Mouse (Mus musculus): ENCODE data around the gene Tfpi. TPM values are rescaled to one million over a fixed set of nuclear protein-coding genes. Genes with fewer than 3 reads are reported as not detected.
A peak's percentile ranks its signal among the peaks of the same experiment; 100 is the strongest.

The Tfpi gene
- total and polyA plus RNA-seq, 3 experiments, result 0.17 to 0.46 TPM; not detected in 1

- H3K4me2 ChIP-seq (ENCODE audit: insufficient read depth, low read depth, poor library complexity, severe bottlenecking), result peak overlapping the region; percentile 92; the same call in 1 of the 2 replicates
- H3K9ac ChIP-seq (ENCODE audit: insufficient read depth, low read depth), result no peak overlapping the region
- in situ Hi-C loops (cut with MboI; ENCODE audit: low pct_ligation_motif_present, low pct_unique_long_range_greater_than_20kb, low sequenced_read_pairs), result no loop called here
- TF ChIP-seq MAX (IDR thresholded peaks at IDR 0.05; ENCODE audit: low read length) (no peak), ZKSCAN1 (IDR thresholded peaks at IDR 0.05; ENCODE audit: borderline replicate concordance, low read depth, low read length) (no peak), CHD2 (IDR thresholded peaks at IDR 0.05; ENCODE audit: low read length) (no peak), ZMIZ1 (IDR thresholded peaks at IDR 0.05; ENCODE audit: low read depth, low read length) (no peak), POLR2AphosphoS2 (IDR thresholded peaks at IDR 0.05; ENCODE audit: low read depth, low read length) (no peak), CTCF (conservative IDR thresholded peaks at IDR 0.05 in 1 of 2, IDR thresholded peaks at IDR 0.05 in 1 of 2; ENCODE audit: low read depth in 2 of 2, low read length in 2 of 2) (peak in 1 of 2 experiments; percentile 77; a peak in 3 of 4 replicates), E2F4 (IDR thresholded peaks at IDR 0.05; ENCODE audit: insufficient replicate concordance, low read depth, low read length) (no peak), TCF12 (IDR thresholded peaks at IDR 0.05; ENCODE audit: low read depth, low read length) (no peak), RAD21 (IDR thresholded peaks at IDR 0.05; ENCODE audit: low read depth, low read length) (peak; percentile 64), RCOR1 (conservative IDR thresholded peaks at IDR 0.05; ENCODE audit: low read depth, low read length) (no peak), USF2 (conservative IDR thresholded peaks at IDR 0.05; ENCODE audit: low read depth, low read length) (no peak), JUND (conservative IDR thresholded peaks at IDR 0.05; ENCODE audit: low read depth, low read length) (0 out of 2 replicates have a peak, but pooled peaks have one; percentile 8), GABPA (IDR thresholded peaks at IDR 0.05; ENCODE audit: insufficient replicate concordance, low read depth, low read length) (no peak), BHLHE40 (IDR thresholded peaks at IDR 0.05; ENCODE audit: low read depth, low read length) (no peak), EP300 (IDR thresholded peaks at IDR 0.05; ENCODE audit: low read length) (no peak), MAFK (IDR thresholded peaks at IDR 0.05; ENCODE audit: insufficient replicate concordance, low read length) (no peak), SMC3 (IDR thresholded peaks at IDR 0.05; ENCODE audit: low read depth, low read length) (peak; percentile 78), ZNF384 (IDR thresholded peaks at IDR 0.05; ENCODE audit: low read depth, low read length) (no peak)
- peak overlapping the region; percentile 23 to 40 (median 28) for H3K4me3 ChIP-seq (replicated peaks in 1 of 3; ENCODE audit: low read depth in 2 of 3, low read length in 2 of 3, poor library complexity in 1 of 3)
- DNase-seq (ENCODE audit: extremely low read depth), result peak; percentile 78
- H3K27me3 ChIP-seq (replicated peaks), result no peaks in the 10 kb centered on the region
- dilution Hi-C loops (cut with MboI; ENCODE audit: extremely low pct_ligation_motif_present, extremely low pct_unique_long_range_greater_than_20kb, low sequenced_read_pairs), result no loop called here
- H3K9me3 ChIP-seq (replicated peaks; ENCODE audit: low read length), result no peaks in the 10 kb centered on the region
- no peaks in the 10 kb centered on the region for H3K36me3 ChIP-seq (replicated peaks in 1 of 2; ENCODE audit: control insufficient read depth in 1 of 2, insufficient read depth in 1 of 2, low read length in 1 of 2)
- H3K27ac ChIP-seq (ENCODE audit: insufficient read depth, low read depth), result no peak overlapping the region
- H3K4me1 ChIP-seq (ENCODE audit: control insufficient read depth in 1 of 2, insufficient read depth in 2 of 2), result peaks cover 0 to 8% of the 10 kb centered on the region in 2 experiments; a peak in 2 of 4 replicates
- H3K79me2 ChIP-seq (replicated peaks; ENCODE audit: control insufficient read depth, extremely low read depth, insufficient read depth, poor library complexity, severe bottlenecking), result no peaks in the 10 kb centered on the region
These were observed 2.5 kb upstream of the Tfpi start for GRCm38 (mm10) chr2:84479036-84479435.

- Histone ChIP-seq H3K4me3 (replicated peaks in 1 of 3; ENCODE audit: low read depth in 2 of 3, low read length in 2 of 3, poor library complexity in 1 of 3) (no peak overlapping the region), H3K9me3 (replicated peaks; ENCODE audit: low read length) (no peaks in the 10 kb centered on the region), H3K4me1 (ENCODE audit: control insufficient read depth in 1 of 2, insufficient read depth in 2 of 2) (peaks cover 0 to 8% of the 10 kb centered on the region in 2 experiments; a peak in 2 of 4 replicates), H3K4me2 (ENCODE audit: insufficient read depth, low read depth, poor library complexity, severe bottlenecking) (no peak overlapping the region), H3K27ac (ENCODE audit: insufficient read depth, low read depth) (no peak overlapping the region), H3K9ac (ENCODE audit: insufficient read depth, low read depth) (no peak overlapping the region), H3K79me2 (replicated peaks; ENCODE audit: control insufficient read depth, extremely low read depth, insufficient read depth, poor library complexity, severe bottlenecking) (no peaks in the 10 kb centered on the region), H3K36me3 (replicated peaks in 1 of 2; ENCODE audit: control insufficient read depth in 1 of 2, insufficient read depth in 1 of 2, low read length in 1 of 2) (no peaks in the 10 kb centered on the region), H3K27me3 (replicated peaks) (no peaks in the 10 kb centered on the region)
- TF ChIP-seq ZC3H11A (IDR thresholded peaks at IDR 0.05; ENCODE audit: low read depth, low read length) (no peak), GABPA (IDR thresholded peaks at IDR 0.05; ENCODE audit: insufficient replicate concordance, low read depth, low read length) (no peak), PAX5 (IDR thresholded peaks at IDR 0.05; ENCODE audit: low read length) (no peak), HCFC1 (IDR thresholded peaks at IDR 0.05; ENCODE audit: low read depth, low read length) (no peak), ZKSCAN1 (IDR thresholded peaks at IDR 0.05; ENCODE audit: borderline replicate concordance, low read depth, low read length) (no peak), NELFE (IDR thresholded peaks at IDR 0.05; ENCODE audit: low read depth, low read length) (no peak), MEF2A (IDR thresholded peaks at IDR 0.05; ENCODE audit: borderline replicate concordance, low read depth, low read length) (no peak), USF2 (conservative IDR thresholded peaks at IDR 0.05; ENCODE audit: low read depth, low read length) (no peak), USF1 (IDR thresholded peaks at IDR 0.05; ENCODE audit: low read depth, low read length) (no peak)
- dilution Hi-C loops (cut with MboI; ENCODE audit: extremely low pct_ligation_motif_present, extremely low pct_unique_long_range_greater_than_20kb, low sequenced_read_pairs), result no loop called here
- in situ Hi-C loops (cut with MboI; ENCODE audit: low pct_ligation_motif_present, low pct_unique_long_range_greater_than_20kb, low sequenced_read_pairs), result no loop called here
- DNase-seq (ENCODE audit: extremely low read depth), result no peak
These were observed 1.2 kb upstream of the Tfpi start for GRCm38 (mm10) chr2:84477759-84478158.

Data from CH12.LX (cell line).